Mouse (Mus musculus) thymus, adult 2 months (tissue): ENCODE measurements around the gene Prkn. TPM values are rescaled to one million over a fixed set of nuclear protein-coding genes. Genes with fewer than 3 reads are reported as not detected.

Experiments
- DNase-seq: peaks from one replicate; pipeline ENCODE4 v3.0.0; 2021
- H3K27ac ChIP-seq: fragments of 200-500 bp; 2 replicates; pipeline ENCODE4 v1.5.1; 2012; ENCODE audit warnings: low read length, control low read depth; ENCODE audit not compliant: control insufficient read depth, insufficient read depth
- H3K27me3 ChIP-seq: fragments of 200-500 bp; 2 replicates; pipeline ENCODE4 v1.6.1; 2012; ENCODE audit warnings: mild to moderate bottlenecking, low read length, moderate library complexity, mixed read lengths; ENCODE audit not compliant: control insufficient read depth, insufficient read depth
- H3K36me3 ChIP-seq: fragments of 200-500 bp; 2 replicates; pipeline ENCODE4 v1.6.1; 2012; ENCODE audit warnings: mild to moderate bottlenecking, low read length, moderate library complexity; ENCODE audit not compliant: control insufficient read depth, insufficient read depth
- H3K4me1 ChIP-seq: fragments of 200-500 bp; replicated peaks from 2 replicates; pipeline ENCODE4 v1.6.1; 2012; ENCODE audit warnings: low read length; ENCODE audit not compliant: control insufficient read depth, insufficient read depth
- H3K4me3 ChIP-seq: fragments of 200-500 bp; 2 replicates; pipeline ENCODE4 v1.5.1; 2012; ENCODE audit warnings: mild to moderate bottlenecking, low read length, control low read depth, moderate library complexity; ENCODE audit not compliant: control insufficient read depth, insufficient read depth
- CTCF ChIP-seq: fragments of 200-500 bp; IDR thresholded peaks from 2 replicates; pipeline ENCODE4 v1.5.1; 2012; ENCODE audit warnings: mild to moderate bottlenecking, control low read depth, low read length, moderate library complexity, borderline replicate concordance; ENCODE audit not compliant: control insufficient read depth, poor library complexity, insufficient read depth; ENCODE audit errors: extremely low read depth
- POLR2A ChIP-seq: fragments of 200-500 bp; IDR thresholded peaks from 2 replicates; pipeline ENCODE4 v1.6.1; 2012; ENCODE audit warnings: mild to moderate bottlenecking, low read length, control low read depth, moderate library complexity; ENCODE audit not compliant: control insufficient read depth, poor library complexity, insufficient read depth; ENCODE audit errors: extremely low read depth
- WGBS: fragments of 180-500 bp; shearing (Covaris S2); methylation state at CpG from one replicate; pipeline ENCODE4 v1.1.7; 2018; 5-methylcytosine and 5-hydroxymethylcytosine counted together
- polyA plus RNA-seq: library from polyadenylated mRNA; depleted of rRNA; stranded (reverse); fragments of >200 nt; gene quantifications from 2 replicates; pipeline ENCODE4 v1.2.3, GENCODE M21; 2012; rRNA removed

Prkn gene
- polyA plus RNA-seq, 1 experiment = 1.4 TPM

DNA sequence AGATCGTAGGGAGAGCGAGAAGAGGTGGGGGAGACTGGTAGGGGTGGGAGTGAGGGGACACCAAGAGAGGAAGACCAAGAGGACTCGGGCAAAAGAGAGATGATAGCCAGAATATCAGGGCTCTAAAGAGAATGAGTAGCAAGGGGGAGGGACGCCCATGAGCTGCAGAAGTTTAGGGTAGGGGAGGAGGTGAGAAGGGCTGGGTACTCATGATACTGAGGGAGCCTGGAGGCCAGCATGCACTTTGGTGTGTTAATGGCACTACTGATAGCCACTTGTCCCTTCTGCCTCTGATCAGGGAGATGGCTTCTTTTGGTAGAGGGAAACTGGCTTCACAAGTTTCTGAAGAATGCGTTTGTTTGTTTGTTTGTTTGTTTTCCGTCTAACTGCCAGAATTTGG is 1264.5 kb downstream of the Prkn start:
- no peaks in the 10 kb centered on the region for H3K27me3 ChIP-seq
- no peak for DNase-seq
- H3K27ac ChIP-seq = no peak overlapping the region
- no peaks in the 10 kb centered on the region for H3K36me3 ChIP-seq
- TF ChIP-seq CTCF (no peak), POLR2A (no peak)
- WGBS = 96% methylated on average over 6 of the region's 6 CpGs
- H3K4me3 ChIP-seq = no peak overlapping the region
- H3K4me1 ChIP-seq = no peaks in the 10 kb centered on the region

DNA sequence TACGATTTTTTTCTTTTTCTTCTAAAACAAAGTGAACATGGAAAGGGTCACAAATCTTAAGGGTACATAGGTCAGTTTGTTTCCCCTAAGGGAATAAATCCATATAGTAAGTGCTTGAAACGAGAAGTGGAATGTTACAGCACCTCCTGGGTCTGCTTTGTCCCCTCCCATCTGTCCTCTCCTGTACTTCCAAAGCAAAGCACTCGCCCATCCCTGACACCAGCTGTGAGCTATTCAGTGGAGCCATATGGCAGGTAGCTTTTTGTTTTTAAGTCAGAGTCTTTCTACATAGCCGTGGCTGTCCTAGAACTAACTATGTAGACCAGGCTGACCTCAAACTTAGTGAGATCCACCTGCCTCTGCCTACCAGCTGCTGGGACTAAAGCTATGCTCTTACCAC is 1266.1 kb downstream of the Prkn start:
- 83% methylated on average over 4 of the region's 4 CpGs for whole genome bisulfite sequencing
- no peaks in the 10 kb centered on the region for H3K27me3 ChIP-seq
- TF ChIP-seq POLR2A (no peak), CTCF (no peak)
- H3K36me3 ChIP-seq = no peaks in the 10 kb centered on the region
- no peak overlapping the region for H3K4me3 ChIP-seq
- DNase-seq = no peak
- H3K4me1 ChIP-seq = no peaks in the 10 kb centered on the region
- H3K27ac ChIP-seq = no peak overlapping the region

Other genes starting within 250 kb of the Prkn start
- 0.34 and 0.51 TPM in 2 replicates for gene Pacrg, start 73 bp upstream of the Prkn start, polyA plus RNA-seq